Mouse (Mus musculus) macrophage (primary cell): ENCODE results near the gene Crisp3. TPM values are rescaled to one million over a fixed set of nuclear protein-coding genes. Genes with fewer than 3 reads are reported as not detected.
"Not testable (repeated sequence)": the region's sequence is repeated elsewhere in the genome, so short reads cannot be mapped to it uniquely, and the experiment has no call there.

Experiments
- H3K27ac ChIP-seq: fragments of 350-480 bp; formaldehyde crosslinking; 2 replicates; pipeline ENCODE4 v1.9.0; 2021
- H3K36me3 ChIP-seq: fragments of 350-480 bp; formaldehyde crosslinking; 2 replicates; pipeline ENCODE4 v1.9.0; 2021; ENCODE audit errors: inconsistent target
- H3K4me3 ChIP-seq: fragments of 350-480 bp; formaldehyde crosslinking; 2 replicates; pipeline ENCODE4 v1.9.0; 2021; ENCODE audit errors: inconsistent target
- H3K79me2 ChIP-seq: fragments of 350-480 bp; formaldehyde crosslinking; 2 replicates; pipeline ENCODE4 v1.9.0; 2021; ENCODE audit errors: inconsistent target
- WGBS: methylation state at CpG from one replicate; pipeline ENCODE4 v1.1.7; 2026; ENCODE audit warnings: inconsistent platforms; ENCODE audit not compliant: missing documents; 5-methylcytosine and 5-hydroxymethylcytosine counted together
- polyA plus RNA-seq: library from polyadenylated mRNA; stranded (reverse); fragments of 250-400 nt; gene quantifications from 3 replicates; pipeline ENCODE4 v1.2.4, GENCODE M21; 2018; ENCODE audit warnings: inconsistent platforms
- total RNA-seq, 78 experiments: library from RNA; depleted of rRNA; stranded (reverse); fragments of 250-400 nt; gene quantifications; 1 replicate in 9 of 78; 2 replicates in 24 of 78; 3 replicates in 43 of 78; 4 replicates in 2 of 78; pipeline ENCODE4 v1.2.4; 2018; ENCODE audit warnings: inconsistent platforms in 56 of 78

Crisp3 gene
- total RNA-seq (2018; cell fraction: chromatin; rRNA removed): not detected
- total RNA-seq (2018; cell fraction: cytosol; rRNA removed): not detected
- total RNA-seq (2018; cell fraction: nucleus; rRNA removed): not detected
- polyA plus RNA-seq: not detected in 3 replicates

DNA sequence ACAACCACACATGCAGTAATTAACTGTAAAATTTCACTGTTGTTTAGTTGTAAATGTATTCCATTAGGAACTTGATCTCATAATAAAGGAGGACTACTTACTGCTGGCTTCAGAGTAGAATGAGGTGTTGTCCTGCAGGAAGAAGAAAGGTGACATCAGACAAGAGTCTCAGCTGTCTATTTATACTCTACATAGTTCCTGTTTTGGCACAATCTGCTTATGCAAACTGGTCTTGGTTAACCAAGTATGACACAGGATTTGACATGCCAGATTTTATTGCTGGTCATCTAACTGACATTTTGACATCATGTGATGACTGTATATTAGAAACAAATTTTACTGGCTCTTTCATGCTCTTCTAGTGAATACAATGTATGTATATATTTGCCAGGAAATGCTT, at the start of gene Crisp3:
Gene Crisp3 (minus strand): TSS at position 154 of the 400 bp plus-strand sequence.
- Histone ChIP-seq H3K79me2 (no peaks in the 10 kb centered on the region), H3K4me3 (no peak within 1 kb of the TSS), H3K36me3 (no peaks in the 10 kb centered on the region), H3K27ac (no peak within 1 kb of the TSS)

DNA sequence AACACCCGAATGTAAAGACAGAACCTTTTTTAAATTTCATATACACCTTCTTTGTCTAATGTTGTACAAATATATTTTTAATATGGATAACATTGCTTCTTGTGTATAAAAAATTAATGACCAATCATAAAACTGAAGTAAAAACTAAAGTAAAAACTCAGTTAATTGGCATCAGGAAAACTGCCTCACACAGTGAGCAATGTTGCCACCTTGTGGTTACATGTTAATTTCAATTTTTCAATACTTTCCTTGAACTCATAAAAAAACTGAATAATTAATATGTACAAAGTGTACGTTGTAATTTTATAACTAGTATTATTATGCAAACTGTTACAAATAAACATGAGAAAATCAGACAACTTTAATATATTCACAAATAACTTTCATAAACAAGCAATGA, 43.3 kb upstream of the Crisp3 start:
- H3K27ac ChIP-seq: no peak overlapping the region
- no peaks in the 10 kb centered on the region for H3K79me2 ChIP-seq
- no peak overlapping the region for H3K4me3 ChIP-seq
- WGBS: 90% methylated on average over 1 of the region's 2 CpGs
- no peaks in the 10 kb centered on the region for H3K36me3 ChIP-seq

DNA sequence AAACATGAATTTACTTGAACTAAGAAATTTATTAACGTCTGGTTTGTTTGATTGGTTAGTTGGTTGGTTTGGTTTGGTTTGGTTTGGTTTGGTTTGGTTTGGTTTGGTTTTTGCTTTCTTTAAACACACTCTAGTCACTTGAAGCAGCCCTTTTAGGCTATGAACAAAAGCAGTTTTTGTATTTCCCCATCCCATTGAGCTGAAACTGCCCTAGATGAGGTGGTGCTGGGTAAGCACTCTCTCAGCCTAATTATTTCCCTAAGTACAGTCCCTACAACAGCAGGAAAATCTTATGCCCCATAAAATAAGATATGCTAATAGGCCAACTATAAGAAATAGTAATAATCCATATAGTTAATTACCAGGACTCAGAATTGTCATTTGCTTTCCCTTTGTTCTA, 33.4 kb upstream of the Crisp3 start:
- no CpG with 5 or more reads among the region's 1 CpGs for WGBS
- H3K4me3 ChIP-seq: no peak overlapping the region

GRCm38 (mm10) chr17:40274906-40275470, 32.9 kb upstream of the Crisp3 start:
- Histone ChIP-seq H3K36me3 (no peaks in the 10 kb centered on the region), H3K27ac (no peak overlapping the region), H3K4me3 (no peak overlapping the region), H3K79me2 (no peaks in the 10 kb centered on the region)
- WGBS: 0% methylated on average over 1 of the region's 1 CpGs

More for the DNA sequence above, 33.4 kb upstream of the Crisp3 start:
- Histone ChIP-seq H3K79me2 (no peaks in the 10 kb centered on the region), H3K27ac (no peak overlapping the region), H3K36me3 (no peaks in the 10 kb centered on the region)

- no peak overlapping the region for H3K4me3 ChIP-seq
- H3K79me2 ChIP-seq: no peaks in the 10 kb centered on the region
- H3K36me3 ChIP-seq: no peaks in the 10 kb centered on the region
- H3K27ac ChIP-seq: no peak overlapping the region
- WGBS: 12% methylated on average over 1 of the region's 1 CpGs
Observed at GRCm38 (mm10) chr17:40252487-40252886, 10.4 kb upstream of the Crisp3 start.

DNA sequence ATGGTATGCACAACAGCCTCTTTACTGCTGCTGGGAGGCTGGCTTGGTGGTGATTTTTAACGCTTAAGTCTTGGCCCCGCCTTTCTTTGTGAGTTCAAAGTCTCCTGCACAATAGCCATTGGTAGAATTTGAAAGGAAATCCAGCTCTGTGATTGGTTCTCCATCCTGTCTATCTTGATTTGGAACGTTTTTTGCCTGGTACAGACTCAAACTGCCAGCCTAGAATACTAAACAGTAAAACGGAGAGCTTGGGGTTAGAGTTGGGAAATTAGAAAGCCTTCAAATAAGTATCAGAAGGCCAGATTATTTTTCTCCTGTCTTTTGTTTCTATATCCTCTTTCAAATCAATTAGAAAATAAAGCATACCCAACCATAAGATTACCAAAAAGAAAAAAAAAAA, 33.5 kb downstream of the Crisp3 start, which contains the start of gene Pgk2:
Gene Pgk2 (minus strand): TSS at position 101 of the 400 bp plus-strand sequence.
- Histone ChIP-seq H3K79me2 (no peaks in the 10 kb centered on the region), H3K36me3 (no peaks in the 10 kb centered on the region), H3K4me3 (no peak within 1 kb of the TSS), H3K27ac (no peak within 1 kb of the TSS)
- WGBS: 78% methylated on average over 4 of the region's 4 CpGs

DNA sequence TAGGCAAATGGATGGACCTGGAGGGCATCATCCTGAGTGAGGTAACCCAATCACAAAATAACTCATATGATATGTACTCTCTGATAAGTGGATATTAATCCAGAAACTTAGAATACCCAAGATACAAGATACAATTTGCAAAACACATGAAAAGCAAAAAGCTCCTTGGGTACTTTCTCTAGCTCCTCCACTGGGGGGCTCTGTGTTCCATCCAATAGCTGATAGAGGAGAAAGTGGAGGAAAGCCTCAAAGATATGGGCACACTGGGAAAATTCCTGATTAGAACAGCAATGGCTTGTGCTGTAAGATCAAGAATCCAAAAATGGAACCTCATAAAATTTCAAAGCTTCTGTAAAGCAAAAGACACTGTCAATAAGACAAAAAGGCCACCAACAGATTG, 40.3 kb downstream of the Crisp3 start:
- not testable (repeated sequence) for H3K79me2 ChIP-seq, H3K4me3 ChIP-seq, H3K27ac ChIP-seq, H3K36me3 ChIP-seq

- 78% methylated on average over 4 of the region's 4 CpGs for WGBS
- H3K79me2 ChIP-seq: not testable (repeated sequence)
Observed at GRCm38 (mm10) chr17:40190192-40190591, 51.9 kb downstream of the Crisp3 start.

More at GRCm38 (mm10) chr17:40190192-40190591, 51.9 kb downstream of the Crisp3 start:
- not testable (repeated sequence) for H3K4me3 ChIP-seq, H3K27ac ChIP-seq, H3K36me3 ChIP-seq

Other genes starting within 250 kb of the Crisp3 start
- not detected in 3 replicates for gene AC192777.2, start 146.8 kb downstream of the Crisp3 start, polyA plus RNA-seq
- not detected in 3 replicates for gene Pgk2, start 33.6 kb downstream of the Crisp3 start, polyA plus RNA-seq
- not detected in 3 replicates for gene Crisp1, start 76.9 kb upstream of the Crisp3 start, polyA plus RNA-seq